Mouse (Mus musculus) lung, postnatal 14 days (tissue): Measurements from ENCODE around the gene Hsfy2.

Experiments
- DNase-seq: peaks from one replicate; pipeline ENCODE4 v3.0.0; 2021

The Hsfy2 gene

GRCm38 (mm10) chr1:56637335-56637734 is at the start of gene Hsfy2:
TSS of gene Hsfy2 (minus strand) at chr1:56637435.
- DNase-seq, result no peak

- no peak for DNase-seq
Observed at GRCm38 (mm10) chr1:56685053-56685557, 47.9 kb upstream of the Hsfy2 start.

- no peak for DNase-seq
Observed at GRCm38 (mm10) chr1:56684512-56684911, 47.3 kb upstream of the Hsfy2 start.

- DNase-seq, result no peak
Observed at GRCm38 (mm10) chr1:56681258-56681657, 44.0 kb upstream of the Hsfy2 start.

GRCm38 (mm10) chr1:56675253-56675652 is 38.0 kb upstream of the Hsfy2 start:
- DNase-seq, result no peak

- DNase-seq, result no peak
Observed at GRCm38 (mm10) chr1:56674601-56675000, 37.4 kb upstream of the Hsfy2 start.

- no peak for DNase-seq
Observed at GRCm38 (mm10) chr1:56671241-56671945, 34.2 kb upstream of the Hsfy2 start.

GRCm38 (mm10) chr1:56670509-56670908 is 33.3 kb upstream of the Hsfy2 start:
- DNase-seq, result no peak

- DNase-seq, result no peak
Observed at GRCm38 (mm10) chr1:56664606-56665005, 27.4 kb upstream of the Hsfy2 start.

- no peak for DNase-seq
Observed at GRCm38 (mm10) chr1:56626824-56627223, 10.4 kb downstream of the Hsfy2 start.

GRCm38 (mm10) chr1:56624304-56624703 is 12.9 kb downstream of the Hsfy2 start:
- DNase-seq, result no peak

- DNase-seq, result no peak
Observed at GRCm38 (mm10) chr1:56612384-56612783, 24.9 kb downstream of the Hsfy2 start.
